Mouse (Mus musculus) adrenal gland (tissue): ENCODE data around the gene Plscr3.

ENCODE experiments used
- intact Hi-C: fragments of 180-260 bp; cut with DNase I; formaldehyde crosslinking; loops from one replicate; pipeline ENCODE4 v1.15.1; 2025
- microRNA-seq, 2 experiments: library from miRNA; unstranded; fragments of <30 nt; microRNA quantifications; one replicate each; pipeline ENCODE4; 2019

The Plscr3 gene

GRCm38 (mm10) chr11:69884240-69884639 is 38.1 kb downstream of the Plscr3 start:
- intact Hi-C loops = no loop called here

- intact Hi-C loops = no loop called here
Measured at GRCm38 (mm10) chr11:69884663-69885062, 38.5 kb downstream of the Plscr3 start.

GRCm38 (mm10) chr11:69886907-69887635 is 40.9 kb downstream of the Plscr3 start:
- intact Hi-C loops = no loop called here

- intact Hi-C loops = no loop called here
Measured at GRCm38 (mm10) chr11:69891482-69891881, 45.3 kb downstream of the Plscr3 start.

GRCm38 (mm10) chr11:69894671-69895070 is 48.5 kb downstream of the Plscr3 start:
- intact Hi-C loops = no loop called here

GRCm38 (mm10) chr11:69895291-69895690 is 49.1 kb downstream of the Plscr3 start, which contains the start of gene Acap1:
TSS of gene Acap1 (minus strand) at chr11:69895539.
- intact Hi-C loops = no loop called here

GRCm38 (mm10) chr11:69899870-69900269 is 53.7 kb downstream of the Plscr3 start:
- intact Hi-C loops = no loop called here

- intact Hi-C loops = no loop called here
Measured at GRCm38 (mm10) chr11:69900471-69901405, 54.6 kb downstream of the Plscr3 start, which contains the start of the genes 2810408A11Rik and Neurl4. TSS of gene 2810408A11Rik (minus strand) at chr11:69900987. TSS of gene Neurl4 (plus strand) at chr11:69901072.

GRCm38 (mm10) chr11:69901406-69901846 is 55.2 kb downstream of the Plscr3 start:
- intact Hi-C loops = no loop called here

Small RNA genes lying within 50 kb of the gene (microRNA-seq; reads per million reads assigned to microRNA genes)
- 0 reads per million in 2 experiments for gene Mir6924
